Mouse (Mus musculus) mouse embryonic stem cell (cell line): ENCODE data around the gene Sprtn.

Experiments
- in situ Hi-C, 2 experiments: fragments of 300-500 bp; cut with MboI; formaldehyde crosslinking; loops; 1 replicate in 1 of 2; 3 replicates in 1 of 2; pipeline ENCODE4 v1.14.3; 2019 to 2020; ENCODE audit warnings: low sequenced_read_pairs in 2 of 2, low pct_unique_long_range_greater_than_20kb in 1 of 2, mixed read lengths in 1 of 2; ENCODE audit not compliant: unreplicated experiment in 1 of 2

The Sprtn gene

DNA sequence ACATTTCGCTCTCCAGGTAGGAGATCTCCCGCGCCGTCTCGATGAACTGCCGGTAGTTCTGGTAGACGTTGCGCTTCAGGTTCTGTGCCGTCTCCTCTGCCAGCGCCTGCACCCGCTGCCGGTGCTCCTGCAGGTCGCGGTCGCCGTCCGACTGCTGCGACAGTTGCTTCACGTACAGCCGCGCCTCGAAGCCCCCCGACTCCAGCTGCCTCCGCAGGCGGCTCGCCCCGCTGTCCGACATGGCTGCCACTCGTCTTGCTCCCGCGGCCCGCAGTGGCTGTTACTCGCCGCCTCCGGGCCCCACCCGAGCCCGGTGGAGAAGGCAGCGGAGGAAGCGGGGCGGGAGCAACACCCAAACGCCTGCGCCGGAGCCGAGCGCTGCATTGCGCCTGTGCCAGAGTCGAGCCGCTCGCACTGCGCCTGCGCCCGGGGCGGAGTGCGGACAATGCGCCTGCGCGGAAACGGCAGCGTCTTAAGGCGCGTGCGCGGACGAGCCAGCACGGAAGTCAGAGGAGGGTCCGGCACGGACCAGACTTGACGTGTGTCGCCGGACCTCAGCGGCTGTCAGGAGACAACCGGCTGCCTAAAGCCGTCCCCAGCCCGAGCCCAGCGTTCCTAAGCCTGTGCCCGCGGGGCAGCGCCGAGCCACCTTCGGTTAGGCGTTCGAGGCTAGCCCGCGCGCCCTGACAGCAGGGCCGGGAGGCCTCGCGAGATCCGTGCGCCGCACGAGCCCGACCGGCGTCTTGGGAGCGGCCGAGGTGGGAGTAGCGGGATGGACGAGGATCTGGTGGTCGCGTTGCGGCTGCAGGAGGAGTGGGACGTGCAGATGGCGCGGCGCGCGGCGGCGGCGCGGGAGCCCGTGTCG lies at the start of gene Sprtn, which contains the start of gene Exoc8:
Sprtn (plus strand) TSS at position 501 of the 865 bp plus-strand sequence.
Exoc8 (minus strand) TSS at position 320 of the 865 bp plus-strand sequence.
- in situ Hi-C loops: no loop called here

DNA sequence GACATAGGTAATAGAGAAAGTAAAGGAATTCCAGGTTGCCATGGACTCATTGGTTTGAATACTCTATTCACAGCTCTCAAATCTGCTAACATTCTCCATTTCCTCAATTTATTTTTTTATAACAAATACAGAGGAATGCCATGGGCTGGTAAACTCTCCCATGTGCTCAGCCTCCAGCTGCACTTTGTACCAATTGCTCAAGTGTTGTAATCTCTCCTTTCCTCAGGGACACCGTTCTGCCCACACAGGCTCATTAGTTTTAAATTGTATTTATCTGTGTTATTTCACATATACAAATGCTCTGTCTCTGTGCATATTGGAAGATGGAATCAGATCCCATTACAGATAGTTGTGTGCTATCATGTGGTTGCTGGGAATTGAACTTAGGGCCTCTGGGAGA lies 44.2 kb upstream of the Sprtn start:
- in situ Hi-C loops: no loop called here

DNA sequence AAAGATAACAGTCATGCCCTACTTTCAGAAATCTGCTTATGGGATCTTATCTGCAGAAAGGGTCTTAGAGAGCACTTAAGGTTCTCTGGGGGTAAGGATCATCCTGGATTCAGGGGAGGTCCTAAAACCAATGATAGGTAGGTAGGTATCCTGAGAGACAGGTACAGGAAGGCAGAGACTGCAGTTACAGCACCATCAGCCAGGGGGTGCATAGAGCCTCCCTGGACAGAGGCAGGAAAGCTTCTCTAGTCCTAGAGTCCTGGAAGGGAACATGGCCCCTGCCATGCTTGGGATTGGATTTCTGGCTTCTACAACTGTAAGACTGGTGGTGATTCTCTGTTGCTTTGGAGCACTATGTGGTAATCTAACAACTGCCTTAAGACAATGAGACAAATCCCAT lies 38.2 kb upstream of the Sprtn start:
- in situ Hi-C loops: no loop called here

DNA sequence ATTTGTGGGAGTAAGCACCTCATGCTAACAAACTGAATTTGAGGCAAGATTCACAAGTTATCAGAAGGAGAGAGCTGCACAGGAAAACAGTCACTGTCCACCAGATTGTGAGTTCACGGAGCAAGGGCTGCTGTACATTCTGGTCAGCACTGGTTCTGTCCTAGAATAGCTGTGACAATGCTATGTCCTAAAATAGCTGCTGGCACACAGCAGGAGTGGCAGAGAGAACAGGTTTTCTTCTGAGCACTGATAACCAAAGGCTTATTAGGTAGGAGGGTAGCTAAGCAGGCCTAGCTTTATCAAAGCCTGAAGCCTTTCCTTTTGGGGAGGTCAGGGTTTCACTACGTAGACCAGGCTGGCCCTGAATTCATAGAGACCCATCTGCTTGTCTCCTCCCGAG lies 37.5 kb upstream of the Sprtn start:
- in situ Hi-C loops: no loop called here

DNA sequence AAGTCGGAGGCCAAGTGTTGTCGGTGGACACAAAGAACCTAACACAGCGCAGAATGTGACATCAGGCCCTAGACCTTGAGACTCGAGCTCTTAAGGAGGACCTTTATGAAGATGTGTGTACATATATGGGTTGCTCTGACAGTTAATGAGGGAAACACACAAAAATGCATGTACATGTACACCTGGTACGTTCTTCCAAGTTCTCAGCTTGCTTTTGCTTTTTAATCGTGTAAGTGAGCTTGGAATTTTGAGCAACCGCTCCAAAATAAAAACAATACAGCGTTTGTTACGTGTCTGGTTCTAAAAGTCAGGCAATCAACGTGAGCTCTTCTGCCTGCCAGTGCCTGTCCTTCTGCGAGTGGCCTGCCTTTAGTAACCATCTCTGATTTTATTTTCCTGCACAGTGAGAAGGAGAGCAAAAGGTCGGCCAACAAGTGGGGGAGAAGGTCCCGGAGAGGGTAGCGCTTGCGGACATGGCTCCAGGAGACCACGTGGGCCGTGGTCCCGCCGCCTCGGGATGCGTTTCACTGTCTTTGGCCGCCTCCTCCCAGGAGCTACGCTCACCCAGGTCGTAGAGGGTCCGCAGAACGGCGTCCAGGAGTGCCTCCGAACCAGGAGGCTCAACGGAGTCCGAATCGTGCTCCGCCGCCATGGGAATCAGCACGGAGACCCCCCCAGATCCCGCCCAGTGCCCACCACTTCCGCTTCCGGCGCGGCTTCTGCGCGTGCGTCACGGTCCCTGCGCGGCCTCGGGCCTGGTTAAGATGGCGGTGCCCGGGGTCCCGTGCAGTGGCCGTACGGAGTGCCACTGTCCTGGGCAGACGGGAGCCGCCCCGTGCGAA lies 35.1 kb upstream of the Sprtn start, which contains the start of the genes Gnpat and 2810004N23Rik:
Gnpat (plus strand) TSS at position 713 of the 842 bp plus-strand sequence.
2810004N23Rik (minus strand) TSS at position 800 of the 842 bp plus-strand sequence.
- in situ Hi-C loops: no loop called here

DNA sequence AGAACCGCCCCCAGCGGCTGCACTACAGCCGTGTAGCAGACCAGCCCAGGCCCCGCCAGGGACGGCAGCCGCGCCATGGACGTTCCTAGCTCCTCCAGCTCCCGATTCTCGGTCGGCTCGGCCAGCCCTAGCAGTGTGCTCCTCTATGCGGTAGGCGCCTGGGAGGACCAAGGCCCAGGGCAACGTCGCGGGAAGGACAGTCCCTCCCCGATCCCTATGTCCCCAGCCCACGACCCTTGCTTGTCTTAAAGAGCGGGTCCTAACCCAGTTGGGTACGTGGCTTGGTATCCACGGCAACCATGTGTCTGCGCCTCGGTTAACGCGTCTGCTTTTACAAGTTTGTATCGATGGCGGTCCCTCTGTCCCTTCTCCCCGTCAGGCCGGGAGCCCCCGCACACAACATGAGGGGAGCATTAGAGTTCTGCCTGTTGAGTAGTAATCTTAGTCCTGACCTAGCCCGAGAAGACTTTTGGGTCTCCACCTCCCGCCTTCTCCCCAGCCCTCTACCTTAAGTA lies 34.5 kb upstream of the Sprtn start:
- in situ Hi-C loops: no loop called here

DNA sequence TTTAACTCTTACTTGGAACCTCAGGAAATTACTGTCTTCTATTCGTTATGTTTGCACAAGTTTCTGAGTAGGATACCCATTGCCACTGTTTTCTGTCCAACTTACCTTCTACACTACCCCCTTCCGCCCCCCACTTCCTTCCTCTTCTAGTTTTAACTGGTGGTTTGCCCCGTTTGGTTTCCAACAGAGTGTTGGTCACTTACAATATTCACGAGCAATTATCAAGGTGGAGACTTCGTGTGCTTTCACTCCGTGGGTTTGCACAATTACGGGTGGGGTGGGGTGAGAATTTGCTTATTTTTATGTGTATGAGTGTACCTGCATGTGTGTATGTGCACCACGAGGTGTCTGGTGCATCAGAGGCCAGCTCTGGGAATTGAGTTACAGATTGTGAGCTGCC lies 34.0 kb upstream of the Sprtn start:
- in situ Hi-C loops: no loop called here

DNA sequence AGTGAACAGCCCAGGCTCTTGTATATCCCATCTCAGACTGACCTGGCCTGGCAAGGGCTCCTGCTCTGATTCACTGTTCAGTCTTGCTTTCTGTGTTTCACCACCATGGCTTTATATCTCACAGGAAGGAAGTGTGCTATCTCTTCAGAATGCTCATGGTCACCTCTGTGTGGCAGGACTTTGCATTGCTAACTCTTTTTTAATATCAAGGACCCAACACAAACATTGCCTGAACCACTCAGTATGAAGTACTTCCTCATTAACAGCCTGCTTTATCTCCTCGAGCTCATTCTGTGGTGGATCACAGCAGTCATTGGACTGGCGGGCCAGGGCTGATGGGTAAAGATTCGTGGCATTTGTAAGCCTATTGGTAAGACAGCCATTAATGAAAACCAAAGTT lies 31.0 kb upstream of the Sprtn start:
- in situ Hi-C loops: no loop called here

DNA sequence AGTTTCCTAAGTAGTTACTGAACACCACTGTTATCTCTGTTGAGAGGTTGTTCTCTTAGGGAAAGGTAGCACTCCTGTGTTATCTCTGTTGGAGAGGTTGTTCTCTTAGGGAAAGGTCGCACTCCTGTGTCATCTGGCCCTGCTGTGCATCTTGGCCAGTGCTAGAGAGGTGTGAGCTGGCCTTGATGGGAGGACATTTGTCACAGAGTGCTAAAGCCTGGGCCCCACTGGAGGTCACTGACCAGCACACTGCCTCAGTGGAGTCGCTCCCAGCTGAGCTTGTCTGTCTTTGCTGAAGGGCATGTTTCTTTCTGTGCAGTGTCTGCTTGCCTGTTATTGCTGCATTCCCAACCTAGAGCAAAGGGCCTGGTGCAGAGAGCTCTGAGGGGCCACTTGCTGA lies 30.6 kb upstream of the Sprtn start:
- in situ Hi-C loops: no loop called here

DNA sequence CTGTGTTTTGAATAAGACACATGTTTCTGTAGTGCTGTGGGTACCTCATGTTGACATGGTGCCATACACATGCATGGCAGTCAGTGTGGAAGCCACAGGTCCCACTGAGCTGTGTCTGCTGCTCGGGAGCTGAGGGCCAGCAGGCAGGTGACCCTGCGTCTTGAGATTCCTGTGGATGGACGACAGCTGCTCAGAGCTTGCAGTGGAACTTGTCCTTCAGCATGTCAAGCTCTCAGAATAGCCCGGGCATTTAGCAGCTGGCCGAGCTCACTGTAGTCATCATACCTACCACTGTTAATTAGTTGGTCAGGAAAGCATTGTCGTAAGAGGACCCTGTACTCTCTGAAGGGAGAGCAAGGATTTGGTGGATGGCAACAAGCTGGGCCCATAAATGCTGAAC lies 28.0 kb upstream of the Sprtn start:
- in situ Hi-C loops: no loop called here

DNA sequence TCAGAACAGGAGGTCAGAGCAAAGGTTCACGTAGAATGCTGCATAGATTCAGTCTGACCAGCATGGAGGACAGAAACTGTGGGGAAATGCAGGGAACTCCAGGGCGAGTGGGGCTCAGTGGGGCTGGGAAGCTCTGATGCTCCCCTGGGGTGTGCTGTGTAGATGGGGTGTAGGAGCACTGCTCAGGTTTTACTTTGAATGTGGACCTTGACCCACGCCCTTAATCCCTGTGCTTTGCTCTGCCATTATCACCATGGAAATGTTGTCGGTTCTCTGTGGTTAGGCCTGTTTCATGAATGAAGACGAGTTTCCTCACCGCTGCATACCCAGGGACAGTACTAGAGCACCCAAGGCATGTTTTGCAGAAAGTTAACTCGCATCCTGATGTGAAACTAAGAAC lies 26.2 kb upstream of the Sprtn start:
- in situ Hi-C loops: no loop called here

DNA sequence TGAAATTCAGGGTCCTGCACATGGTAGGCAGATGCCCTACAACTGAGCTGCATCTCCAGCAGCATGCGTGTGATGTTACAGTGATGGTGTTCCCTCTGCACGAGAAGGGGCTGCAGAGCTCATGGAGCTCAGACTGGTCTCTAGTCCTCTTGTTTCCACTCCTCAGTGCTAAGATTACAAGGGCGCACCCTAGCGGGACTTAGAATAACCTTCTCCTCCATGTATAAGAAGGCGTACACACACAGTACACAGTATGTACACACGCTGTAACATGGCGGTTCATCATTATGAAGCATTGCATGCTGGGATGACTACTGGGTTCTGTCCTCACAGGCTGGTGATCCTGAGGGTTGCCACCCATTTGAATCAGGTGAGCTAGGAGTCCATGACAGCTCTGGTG lies 25.6 kb upstream of the Sprtn start:
- in situ Hi-C loops: no loop called here

DNA sequence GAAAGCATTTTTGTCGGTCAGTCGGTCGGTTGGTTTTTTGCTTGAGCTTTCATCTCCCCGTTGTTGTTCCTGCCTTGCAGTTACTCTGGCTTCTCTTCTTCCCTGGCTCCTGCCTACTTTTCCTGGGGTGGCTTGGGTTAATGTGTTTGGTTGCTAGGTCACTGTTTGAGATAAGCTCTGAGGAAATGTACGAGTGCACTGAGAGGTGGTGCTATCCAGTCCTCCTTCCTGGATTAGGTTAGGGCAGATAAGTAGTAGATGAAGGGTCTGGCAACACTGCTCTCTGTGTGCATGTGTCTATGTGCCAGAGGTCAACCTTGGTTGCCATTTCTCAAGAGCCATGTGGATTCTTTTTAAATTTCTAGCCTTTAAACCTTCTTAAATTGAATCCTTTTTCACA lies 25.0 kb upstream of the Sprtn start:
- in situ Hi-C loops: no loop called here

DNA sequence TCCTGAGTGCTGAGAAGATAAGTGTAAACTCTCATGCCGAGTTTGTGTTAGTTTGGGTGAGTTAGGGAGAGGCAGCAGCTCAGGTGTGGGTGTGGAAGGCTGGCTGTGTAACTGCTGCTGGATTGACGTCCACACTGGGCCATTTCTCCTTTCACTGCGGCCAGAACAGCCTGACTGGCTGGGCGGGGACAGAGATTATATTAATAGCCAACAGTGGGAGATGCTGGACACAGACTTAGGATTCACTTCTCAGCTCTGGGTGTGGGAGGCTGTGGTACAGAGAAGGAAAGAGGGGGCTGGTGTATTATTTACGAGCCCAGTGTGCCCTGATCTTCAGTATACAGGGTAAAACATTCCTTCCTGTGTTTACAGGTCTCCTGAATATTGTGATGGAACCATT lies 19.5 kb upstream of the Sprtn start:
- in situ Hi-C loops: no loop called here

DNA sequence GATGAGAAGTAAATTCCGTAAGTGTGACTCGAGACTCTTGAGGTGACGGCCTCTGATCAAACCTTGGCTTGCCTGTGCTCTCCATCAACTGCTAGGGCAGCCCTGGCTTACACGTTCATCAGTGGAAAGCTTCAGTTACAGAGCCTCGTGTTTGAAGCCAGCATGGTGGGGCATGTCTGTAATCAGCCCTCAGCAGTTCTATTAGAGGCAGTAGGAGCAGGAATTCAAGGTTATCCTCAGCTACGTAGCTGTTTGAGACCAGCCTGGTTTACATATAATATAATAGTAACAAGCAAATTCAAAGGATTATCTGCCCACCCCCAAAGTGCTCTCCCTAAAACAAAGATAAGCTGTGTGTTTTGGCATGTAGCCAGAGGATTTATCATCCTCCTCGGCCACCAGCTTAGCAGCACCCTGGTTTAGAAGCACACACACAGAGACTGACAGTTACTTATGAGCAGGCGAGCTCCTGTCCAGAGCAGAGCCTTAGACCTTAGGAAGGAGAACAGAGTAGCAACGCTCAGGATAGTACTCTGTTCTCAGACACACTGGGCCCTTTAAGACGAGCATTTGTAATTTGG lies 18.6 kb upstream of the Sprtn start:
- in situ Hi-C loops: no loop called here

DNA sequence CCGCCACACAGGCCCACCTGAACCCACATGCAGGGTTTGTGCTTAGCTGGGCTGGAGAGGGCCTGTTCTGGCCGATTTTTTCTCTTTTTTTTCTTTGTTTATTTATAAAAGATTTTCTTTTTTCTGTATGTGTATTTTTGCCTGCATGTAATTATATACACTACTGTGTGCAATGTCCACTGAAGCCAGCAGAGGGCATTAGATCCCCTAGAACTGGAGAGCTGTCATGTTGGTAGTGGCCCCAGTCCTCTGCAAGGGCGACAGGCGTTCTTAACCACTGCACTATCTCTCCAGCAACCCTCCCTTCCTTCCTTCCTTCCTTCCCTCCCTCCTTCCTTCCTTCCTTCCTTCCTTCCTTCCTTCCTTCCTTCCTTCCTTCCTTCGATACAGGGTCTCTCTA lies 9.3 kb upstream of the Sprtn start:
- in situ Hi-C loops: no loop called here

DNA sequence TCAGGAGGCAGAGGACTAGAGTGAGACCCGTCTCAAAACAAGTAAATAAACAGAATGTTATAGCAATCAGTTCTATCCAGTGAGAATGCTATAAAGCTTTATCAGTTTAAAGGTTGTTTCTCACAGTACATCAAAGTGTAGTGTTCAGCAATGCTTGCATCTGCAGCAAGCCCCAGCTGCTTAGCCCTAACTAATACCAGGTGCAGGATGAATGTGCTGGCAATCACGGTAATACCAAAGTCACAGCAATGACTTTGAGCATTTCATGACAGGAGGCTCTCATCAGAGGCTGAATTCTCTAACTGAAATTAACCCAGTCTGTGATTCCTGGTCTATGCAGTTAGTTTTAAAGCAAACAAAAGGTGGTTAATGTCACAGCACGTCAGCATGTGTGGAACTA lies 5.1 kb upstream of the Sprtn start:
- in situ Hi-C loops: no loop called here

DNA sequence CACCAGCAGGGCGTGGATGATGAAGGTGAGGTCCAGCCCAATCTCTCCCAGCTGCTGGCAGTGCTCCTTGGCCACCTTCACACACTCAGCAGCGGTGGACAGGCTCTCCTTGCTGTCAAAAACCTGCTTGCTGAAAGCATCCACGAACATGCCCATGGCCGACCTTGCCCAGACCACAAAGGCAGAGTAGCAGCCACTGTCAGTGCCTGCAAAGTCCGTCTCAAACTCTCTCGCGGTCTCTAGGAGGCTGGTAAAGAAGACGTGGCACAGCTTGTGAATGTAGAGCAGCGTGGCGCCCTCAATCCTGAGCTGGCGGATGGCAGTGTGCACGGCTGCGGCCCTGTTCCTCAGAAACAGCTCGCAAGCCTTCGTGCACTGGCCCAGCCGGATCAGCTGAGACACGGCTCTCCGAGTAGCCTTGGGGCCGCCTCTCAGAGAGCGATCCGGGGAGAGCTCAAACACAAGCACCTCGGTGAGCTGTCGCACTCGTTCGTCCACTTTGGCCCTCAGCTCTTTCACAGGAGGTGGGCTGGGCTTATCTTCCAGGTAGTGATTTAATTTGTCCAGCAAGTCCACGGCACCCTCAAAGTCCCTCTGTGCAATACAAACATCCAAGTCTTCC lies 1.6 kb upstream of the Sprtn start:
- in situ Hi-C loops: no loop called here
